Mouse (Mus musculus): ENCODE data around the gene Ehbp1l1. TPM values are rescaled to one million over a fixed set of nuclear protein-coding genes. Genes with fewer than 3 reads are reported as not detected.
A peak's percentile ranks its signal among the peaks of the same experiment; 100 is the strongest.

The Ehbp1l1 gene
- polyA plus RNA-seq, 1 experiment from 2014 or later: 8.9 TPM

- 7% methylated on average over 18 of the region's 20 CpGs for WGBS
- Histone ChIP-seq H3K4me2 (ENCODE audit: low read depth, low read length) (no peak overlapping the region), H3K4me3 (ENCODE audit: low read depth, low read length) (no peak overlapping the region), H3K27ac (ENCODE audit: low read depth, low read length) (no peak overlapping the region), H3K9me3 (ENCODE audit: control insufficient read depth, low read length) (no peaks in the 10 kb centered on the region), H3K36me3 (ENCODE audit: control insufficient read depth, insufficient read depth, low read length) (no peaks in the 10 kb centered on the region), H3K4me1 (ENCODE audit: control insufficient read depth, insufficient read depth, low read length) (no peaks in the 10 kb centered on the region; the same call in 1 of the 2 replicates), H3K27me3 (ENCODE audit: control insufficient read depth, insufficient read depth, low read length) (peaks cover 28% of the 10 kb centered on the region), H3K9ac (replicated peaks; ENCODE audit: low read depth, low read length) (no peak overlapping the region)
- no peak for ATAC-seq (ENCODE audit: low read depth)
These were observed 25.6 kb upstream of the Ehbp1l1 start for GRCm38 (mm10) chr19:5751742-5752141.

GRCm38 (mm10) chr19:5750951-5751350 lies 24.8 kb upstream of the Ehbp1l1 start:
- H3K4me2 ChIP-seq (ENCODE audit: low read depth, low read length): no peak overlapping the region
- no peak overlapping the region for H3K27ac ChIP-seq (ENCODE audit: low read depth, low read length)
- 6% methylated on average over 22 of the region's 22 CpGs for WGBS
- H3K9ac ChIP-seq (replicated peaks; ENCODE audit: low read depth, low read length): peak overlapping the region; percentile 18; the same call in 1 of the 2 replicates
- no peaks in the 10 kb centered on the region for H3K36me3 ChIP-seq (ENCODE audit: control insufficient read depth, insufficient read depth, low read length)
- peaks cover 28% of the 10 kb centered on the region for H3K27me3 ChIP-seq (ENCODE audit: control insufficient read depth, insufficient read depth, low read length)
- H3K9me3 ChIP-seq (ENCODE audit: control insufficient read depth, low read length): no peaks in the 10 kb centered on the region
- peaks cover 3% of the 10 kb centered on the region; the same call in 1 of the 2 replicates for H3K4me1 ChIP-seq (ENCODE audit: control insufficient read depth, insufficient read depth, low read length)
- ATAC-seq (ENCODE audit: low read depth): no peak
- H3K4me3 ChIP-seq (ENCODE audit: low read depth, low read length): no peak overlapping the region

GRCm38 (mm10) chr19:5749476-5749875 lies 23.4 kb upstream of the Ehbp1l1 start:
- Histone ChIP-seq H3K36me3 (ENCODE audit: control insufficient read depth, insufficient read depth, low read length) (no peaks in the 10 kb centered on the region), H3K9ac (replicated peaks; ENCODE audit: low read depth, low read length) (no peak overlapping the region), H3K4me1 (ENCODE audit: control insufficient read depth, insufficient read depth, low read length) (peaks cover 10% of the 10 kb centered on the region; the same call in 1 of the 2 replicates), H3K4me3 (ENCODE audit: low read depth, low read length) (no peak overlapping the region), H3K9me3 (ENCODE audit: control insufficient read depth, low read length) (no peaks in the 10 kb centered on the region), H3K27me3 (ENCODE audit: control insufficient read depth, insufficient read depth, low read length) (peaks cover 37% of the 10 kb centered on the region), H3K27ac (ENCODE audit: low read depth, low read length) (no peak overlapping the region), H3K4me2 (ENCODE audit: low read depth, low read length) (no peak overlapping the region)
- no peak for ATAC-seq (ENCODE audit: low read depth)
- whole genome bisulfite sequencing: 80% methylated on average over 6 of the region's 6 CpGs

- H3K9me3 ChIP-seq (ENCODE audit: control insufficient read depth, low read length): no peaks in the 10 kb centered on the region
- 21% methylated on average over 12 of the region's 12 CpGs for WGBS
- no peak overlapping the region for H3K27ac ChIP-seq (ENCODE audit: low read depth, low read length)
- no peak overlapping the region for H3K4me2 ChIP-seq (ENCODE audit: low read depth, low read length)
- H3K4me1 ChIP-seq (ENCODE audit: control insufficient read depth, insufficient read depth, low read length): peaks cover 12% of the 10 kb centered on the region; the same call in 1 of the 2 replicates
- no peak; the same call in 1 of the 2 replicates for ATAC-seq (ENCODE audit: low read depth)
- H3K4me3 ChIP-seq (ENCODE audit: low read depth, low read length): no peak overlapping the region
- no peak overlapping the region for H3K9ac ChIP-seq (replicated peaks; ENCODE audit: low read depth, low read length)
- H3K27me3 ChIP-seq (ENCODE audit: control insufficient read depth, insufficient read depth, low read length): peaks cover 36% of the 10 kb centered on the region
- no peaks in the 10 kb centered on the region for H3K36me3 ChIP-seq (ENCODE audit: control insufficient read depth, insufficient read depth, low read length)
These were observed 20.8 kb upstream of the Ehbp1l1 start for GRCm38 (mm10) chr19:5746907-5747363.

- H3K27ac ChIP-seq (ENCODE audit: low read depth, low read length): no peak overlapping the region
- H3K27me3 ChIP-seq (ENCODE audit: control insufficient read depth, insufficient read depth, low read length): peaks cover 31% of the 10 kb centered on the region
- 6% methylated on average over 31 of the region's 36 CpGs for whole genome bisulfite sequencing
- H3K9ac ChIP-seq (replicated peaks; ENCODE audit: low read depth, low read length): peak overlapping the region; percentile 46
- ATAC-seq (ENCODE audit: low read depth): no peak
- H3K4me2 ChIP-seq (ENCODE audit: low read depth, low read length): peak overlapping the region; percentile 42
- H3K36me3 ChIP-seq (ENCODE audit: control insufficient read depth, insufficient read depth, low read length): no peaks in the 10 kb centered on the region
- H3K4me3 ChIP-seq (ENCODE audit: low read depth, low read length): peak overlapping the region; percentile 15; the same call in 1 of the 2 replicates
- H3K4me1 ChIP-seq (ENCODE audit: control insufficient read depth, insufficient read depth, low read length): peaks cover 19% of the 10 kb centered on the region; the same call in 1 of the 2 replicates
- H3K9me3 ChIP-seq (ENCODE audit: control insufficient read depth, low read length): no peaks in the 10 kb centered on the region
These were observed 19.9 kb upstream of the Ehbp1l1 start for GRCm38 (mm10) chr19:5745756-5746710.

GRCm38 (mm10) chr19:5743576-5743975 lies 17.5 kb upstream of the Ehbp1l1 start:
- 45% methylated on average over 5 of the region's 5 CpGs for WGBS
- Histone ChIP-seq H3K27ac (ENCODE audit: low read depth, low read length) (no peak overlapping the region), H3K4me2 (ENCODE audit: low read depth, low read length) (peak overlapping the region; percentile 3; the same call in 1 of the 2 replicates), H3K4me1 (ENCODE audit: control insufficient read depth, insufficient read depth, low read length) (peaks cover 24% of the 10 kb centered on the region; the same call in 1 of the 2 replicates), H3K27me3 (ENCODE audit: control insufficient read depth, insufficient read depth, low read length) (peaks cover 17% of the 10 kb centered on the region), H3K36me3 (ENCODE audit: control insufficient read depth, insufficient read depth, low read length) (no peaks in the 10 kb centered on the region), H3K9me3 (ENCODE audit: control insufficient read depth, low read length) (no peaks in the 10 kb centered on the region), H3K9ac (replicated peaks; ENCODE audit: low read depth, low read length) (no peak overlapping the region), H3K4me3 (ENCODE audit: low read depth, low read length) (no peak overlapping the region)
- no peak for ATAC-seq (ENCODE audit: low read depth)

GRCm38 (mm10) chr19:5742241-5742641 lies 16.1 kb upstream of the Ehbp1l1 start:
- Histone ChIP-seq H3K36me3 (ENCODE audit: control insufficient read depth, insufficient read depth, low read length) (no peaks in the 10 kb centered on the region), H3K27ac (ENCODE audit: low read depth, low read length) (peak overlapping the region; percentile 73), H3K9me3 (ENCODE audit: control insufficient read depth, low read length) (no peaks in the 10 kb centered on the region), H3K4me3 (ENCODE audit: low read depth, low read length) (peak overlapping the region; percentile 59), H3K9ac (replicated peaks; ENCODE audit: low read depth, low read length) (peak overlapping the region; percentile 81), H3K27me3 (ENCODE audit: control insufficient read depth, insufficient read depth, low read length) (peaks cover 14% of the 10 kb centered on the region), H3K4me1 (ENCODE audit: control insufficient read depth, insufficient read depth, low read length) (peaks cover 24% of the 10 kb centered on the region; the same call in 1 of the 2 replicates), H3K4me2 (ENCODE audit: low read depth, low read length) (peak overlapping the region; percentile 98)
- ATAC-seq (ENCODE audit: low read depth): peak; percentile 35
- under 1% methylated on average over 32 of the region's 32 CpGs for WGBS

- peaks cover 24% of the 10 kb centered on the region; the same call in 1 of the 2 replicates for H3K4me1 ChIP-seq (ENCODE audit: control insufficient read depth, insufficient read depth, low read length)
- H3K27me3 ChIP-seq (ENCODE audit: control insufficient read depth, insufficient read depth, low read length): peaks cover 14% of the 10 kb centered on the region
These were observed 15.6 kb upstream of the Ehbp1l1 start for GRCm38 (mm10) chr19:5741641-5742240.

More at GRCm38 (mm10) chr19:5741641-5742240, 15.6 kb upstream of the Ehbp1l1 start:
- no peaks in the 10 kb centered on the region for H3K9me3 ChIP-seq (ENCODE audit: control insufficient read depth, low read length)
- peak overlapping the region; percentile 59 for H3K4me3 ChIP-seq (ENCODE audit: low read depth, low read length)
- H3K36me3 ChIP-seq (ENCODE audit: control insufficient read depth, insufficient read depth, low read length): no peaks in the 10 kb centered on the region
- peak overlapping the region; percentile 81 for H3K9ac ChIP-seq (replicated peaks; ENCODE audit: low read depth, low read length)
- 0% methylated on average over 48 of the region's 55 CpGs for WGBS
- peak overlapping the region; percentile 73 for H3K27ac ChIP-seq (ENCODE audit: low read depth, low read length)
- ATAC-seq (ENCODE audit: low read depth): peak; percentile 72
- H3K4me2 ChIP-seq (ENCODE audit: low read depth, low read length): peak overlapping the region; percentile 98
